Mouse (Mus musculus) ES-Bruce4 (cell line): ENCODE data around the gene Sh3gl1. TPM values are rescaled to one million over a fixed set of nuclear protein-coding genes. Genes with fewer than 3 reads are reported as not detected.

Source experiments
- H3K27ac ChIP-seq: 2 replicates; pipeline ENCODE4 v1.5.1; 2012; ENCODE audit warnings: low read length, inconsistent platforms; ENCODE audit not compliant: insufficient read depth
- H3K27me3 ChIP-seq: 2 replicates; pipeline ENCODE4 v1.6.1; 2012; ENCODE audit warnings: mild to moderate bottlenecking, low read length, inconsistent platforms; ENCODE audit not compliant: control insufficient read depth, poor library complexity, insufficient read depth, severe bottlenecking
- H3K36me3 ChIP-seq: 2 replicates; pipeline ENCODE4 v1.6.1; 2012; ENCODE audit warnings: inconsistent platforms, mild to moderate bottlenecking, low read length, moderate library complexity; ENCODE audit not compliant: control insufficient read depth, poor library complexity, insufficient read depth, severe bottlenecking
- H3K4me1 ChIP-seq: one replicate; pipeline ENCODE4 v1.8.1; 2011; ENCODE audit warnings: low read length; ENCODE audit not compliant: control insufficient read depth, insufficient read depth
- H3K4me3 ChIP-seq: 2 replicates; pipeline ENCODE4 v1.5.1; 2011; ENCODE audit warnings: low read depth, mild to moderate bottlenecking, low read length
- H3K9ac ChIP-seq: 2 replicates; pipeline ENCODE4 v1.6.1; 2012; ENCODE audit warnings: low read depth, mild to moderate bottlenecking, inconsistent platforms; ENCODE audit not compliant: poor library complexity, severe bottlenecking
- H3K9me3 ChIP-seq: replicated peaks from 2 replicates; pipeline ENCODE4 v1.6.1; 2012; ENCODE audit warnings: mild to moderate bottlenecking, low read length, inconsistent platforms; ENCODE audit not compliant: control insufficient read depth, poor library complexity, insufficient read depth, severe bottlenecking
- CTCF ChIP-seq: IDR thresholded peaks from one replicate; pipeline ENCODE4 v1.8.1; 2011; ENCODE audit warnings: low read depth, low read length
- EP300 ChIP-seq: IDR thresholded peaks from 2 replicates; pipeline ENCODE4 v1.6.1; 2011; ENCODE audit warnings: low read depth, low read length; ENCODE audit not compliant: insufficient read depth
- POLR2A ChIP-seq: IDR thresholded peaks from one replicate; pipeline ENCODE4 v1.8.1; 2011; ENCODE audit warnings: low read length; ENCODE audit not compliant: insufficient read depth
- polyA plus RNA-seq: library from polyadenylated mRNA; stranded (reverse); fragments of >200 nt; gene quantifications from 2 replicates; pipeline ENCODE4 v1.2.4, GENCODE M21; 2011; ENCODE audit warnings: low read depth; ENCODE audit not compliant: missing spikeins, insufficient read depth, insufficient read length

Gene Sh3gl1
- polyA plus RNA-seq, 1 experiment = 52.3 TPM

GRCm38 (mm10) chr17:56020400-56021084 is 15.9 kb downstream of the Sh3gl1 start:
- Histone ChIP-seq H3K36me3 (peaks cover 19% of the 10 kb centered on the region), H3K27ac (no peak overlapping the region), H3K27me3 (no peaks in the 10 kb centered on the region), H3K9ac (no peak overlapping the region), H3K4me1 (no peaks in the 10 kb centered on the region), H3K9me3 (no peaks in the 10 kb centered on the region), H3K4me3 (no peak overlapping the region)
- no peak for TF ChIP-seq EP300
- TF ChIP-seq POLR2A = no peak
- TF ChIP-seq CTCF = no peak

- H3K36me3 ChIP-seq = peaks cover 26% of the 10 kb centered on the region
- TF ChIP-seq POLR2A (no peak), CTCF (peak; percentile 74)
- H3K4me3 ChIP-seq = no peak overlapping the region
- H3K27ac ChIP-seq = no peak overlapping the region
- no peak overlapping the region for H3K9ac ChIP-seq
- no peaks in the 10 kb centered on the region for H3K9me3 ChIP-seq
- H3K4me1 ChIP-seq = no peaks in the 10 kb centered on the region
- H3K27me3 ChIP-seq = no peaks in the 10 kb centered on the region
Observed at GRCm38 (mm10) chr17:56018347-56019131, 17.9 kb downstream of the Sh3gl1 start.

- H3K9ac ChIP-seq = no peak overlapping the region
- no peaks in the 10 kb centered on the region for H3K4me1 ChIP-seq
- H3K36me3 ChIP-seq = peaks cover 26% of the 10 kb centered on the region
- H3K4me3 ChIP-seq = no peak overlapping the region
- TF ChIP-seq POLR2A (no peak), EP300 (no peak)
- H3K27ac ChIP-seq = no peak overlapping the region
- H3K27me3 ChIP-seq = no peaks in the 10 kb centered on the region
- H3K9me3 ChIP-seq = no peaks in the 10 kb centered on the region
Observed at GRCm38 (mm10) chr17:56017848-56018247, 18.6 kb downstream of the Sh3gl1 start.

GRCm38 (mm10) chr17:56016793-56017785 is 19.3 kb downstream of the Sh3gl1 start:
- H3K9ac ChIP-seq = no peak overlapping the region
- H3K27ac ChIP-seq = no peak overlapping the region
- H3K4me1 ChIP-seq = no peaks in the 10 kb centered on the region
- H3K9me3 ChIP-seq = no peaks in the 10 kb centered on the region
- H3K27me3 ChIP-seq = no peaks in the 10 kb centered on the region
- peaks cover 31% of the 10 kb centered on the region for H3K36me3 ChIP-seq
- no peak for TF ChIP-seq POLR2A
- no peak overlapping the region for H3K4me3 ChIP-seq

- H3K9me3 ChIP-seq = no peaks in the 10 kb centered on the region
- no peak overlapping the region for H3K4me3 ChIP-seq
- H3K27me3 ChIP-seq = no peaks in the 10 kb centered on the region
- H3K4me1 ChIP-seq = no peaks in the 10 kb centered on the region
- H3K36me3 ChIP-seq = peaks cover 37% of the 10 kb centered on the region
- no peak overlapping the region for H3K9ac ChIP-seq
- TF ChIP-seq CTCF (no peak), POLR2A (no peak), EP300 (no peak)
- no peak overlapping the region for H3K27ac ChIP-seq
Observed at GRCm38 (mm10) chr17:56016382-56016781, 20.1 kb downstream of the Sh3gl1 start.
